Mouse (Mus musculus): ENCODE data around the gene Bod1l.

Bod1l gene

GRCm38 (mm10) chr5:41757338-41757737 is 86.8 kb downstream of the Bod1l start:
- no peak for DNase-seq

- no peak for DNase-seq
Observed at GRCm38 (mm10) chr5:41756396-41756795, 87.7 kb downstream of the Bod1l start.

- DNase-seq = no peak
Observed at GRCm38 (mm10) chr5:41755373-41755960, 88.6 kb downstream of the Bod1l start.

- no peak for DNase-seq
Observed at GRCm38 (mm10) chr5:41754836-41755235, 89.3 kb downstream of the Bod1l start.

GRCm38 (mm10) chr5:41754226-41754775 is 89.8 kb downstream of the Bod1l start:
- DNase-seq = no peak

- no peak for DNase-seq
Observed at GRCm38 (mm10) chr5:41752721-41753120, 91.4 kb downstream of the Bod1l start.

GRCm38 (mm10) chr5:41744898-41745780 is 99.0 kb downstream of the Bod1l start:
- DNase-seq = no peak

- DNase-seq = no peak
Observed at GRCm38 (mm10) chr5:41744234-41744633, 99.9 kb downstream of the Bod1l start.

- no peak for DNase-seq
Observed at GRCm38 (mm10) chr5:41738817-41739216, 105.3 kb downstream of the Bod1l start.

Measured in cerebellum, adult 11-12 months (tissue).